Mouse (Mus musculus) testis, adult 2 months (tissue): ENCODE data around the gene P2rx6. TPM values are rescaled to one million over a fixed set of nuclear protein-coding genes. Genes with fewer than 3 reads are reported as not detected.
"Not testable (repeated sequence)": the region's sequence is repeated elsewhere in the genome, so short reads cannot be mapped to it uniquely, and the experiment has no call there.

Source experiments
- H3K27ac ChIP-seq: fragments of 200-500 bp; 2 replicates; pipeline ENCODE4 v1.5.1; 2012; ENCODE audit warnings: low read depth, low read length; ENCODE audit not compliant: control insufficient read depth, insufficient read depth
- H3K27me3 ChIP-seq: fragments of 200-500 bp; 2 replicates; pipeline ENCODE4 v1.6.1; 2012; ENCODE audit warnings: mild to moderate bottlenecking, low read length, moderate library complexity; ENCODE audit not compliant: control insufficient read depth, insufficient read depth
- H3K36me3 ChIP-seq: fragments of 200-500 bp; 2 replicates; pipeline ENCODE4 v1.6.1; 2012; ENCODE audit warnings: mild to moderate bottlenecking, low read length; ENCODE audit not compliant: control insufficient read depth, insufficient read depth
- H3K4me1 ChIP-seq: fragments of 200-500 bp; 2 replicates; pipeline ENCODE4 v1.6.1; 2012; ENCODE audit warnings: low read length; ENCODE audit not compliant: control insufficient read depth, insufficient read depth
- H3K4me3 ChIP-seq: fragments of 200-500 bp; 2 replicates; pipeline ENCODE4 v1.5.1; 2012; ENCODE audit warnings: low read depth, mild to moderate bottlenecking, low read length, moderate library complexity, mixed read lengths; ENCODE audit not compliant: control insufficient read depth
- CTCF ChIP-seq: fragments of 200-500 bp; IDR thresholded peaks from 2 replicates; pipeline ENCODE4 v1.5.1; 2012; ENCODE audit warnings: low read depth, mild to moderate bottlenecking, inconsistent platforms, low read length, moderate library complexity; ENCODE audit not compliant: control insufficient read depth, insufficient read depth, insufficient replicate concordance
- POLR2A ChIP-seq: fragments of 200-500 bp; IDR thresholded peaks from 2 replicates; pipeline ENCODE4 v1.6.1; 2012; ENCODE audit warnings: low read depth, mild to moderate bottlenecking, inconsistent platforms, low read length, moderate library complexity; ENCODE audit not compliant: control insufficient read depth
- polyA plus RNA-seq: library from polyadenylated mRNA; depleted of rRNA; stranded (reverse); fragments of >200 nt; gene quantifications from 2 replicates; pipeline ENCODE4 v1.2.3, GENCODE M21; 2012

Gene P2rx6
- polyA plus RNA-seq, 1 experiment = 0.73 TPM

- H3K4me3 ChIP-seq = peak overlapping the region; percentile 75
- peaks cover 13% of the 10 kb centered on the region for H3K4me1 ChIP-seq
- H3K27me3 ChIP-seq = no peaks in the 10 kb centered on the region
- no peak overlapping the region; the same call in 1 of the 2 replicates for H3K27ac ChIP-seq
- H3K36me3 ChIP-seq = no peaks in the 10 kb centered on the region
- TF ChIP-seq CTCF (no peak), POLR2A (no peak)
Measured at GRCm38 (mm10) chr16:17553910-17554685, 7.6 kb upstream of the P2rx6 start.

DNA sequence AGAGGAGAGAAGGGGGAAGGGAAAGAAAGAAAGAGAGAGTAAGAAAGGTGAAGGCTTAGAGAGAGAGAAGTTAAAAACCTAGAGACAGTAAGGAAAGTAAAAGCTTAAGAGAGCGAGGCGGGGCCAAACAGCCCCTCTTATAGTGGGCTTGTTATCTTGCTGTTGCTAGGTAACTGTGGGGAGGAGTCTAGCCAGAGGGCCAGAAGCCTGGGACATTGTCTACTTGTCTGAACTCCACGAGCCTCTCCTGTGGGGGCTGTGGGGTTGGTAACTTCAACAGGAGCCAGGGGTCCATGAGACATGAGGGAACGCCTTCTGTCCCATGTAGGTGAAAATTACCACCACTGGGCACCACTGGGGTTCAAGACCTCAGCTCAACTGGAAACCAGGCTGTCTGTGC, 7.0 kb upstream of the P2rx6 start:
- H3K36me3 ChIP-seq, H3K27me3 ChIP-seq, H3K27ac ChIP-seq: not testable (repeated sequence)
- peaks cover 13% of the 10 kb centered on the region for H3K4me1 ChIP-seq
- TF ChIP-seq POLR2A = peak; percentile 26; the same call in 1 of the 2 replicates
- H3K4me3 ChIP-seq = peak overlapping the region; percentile 75

DNA sequence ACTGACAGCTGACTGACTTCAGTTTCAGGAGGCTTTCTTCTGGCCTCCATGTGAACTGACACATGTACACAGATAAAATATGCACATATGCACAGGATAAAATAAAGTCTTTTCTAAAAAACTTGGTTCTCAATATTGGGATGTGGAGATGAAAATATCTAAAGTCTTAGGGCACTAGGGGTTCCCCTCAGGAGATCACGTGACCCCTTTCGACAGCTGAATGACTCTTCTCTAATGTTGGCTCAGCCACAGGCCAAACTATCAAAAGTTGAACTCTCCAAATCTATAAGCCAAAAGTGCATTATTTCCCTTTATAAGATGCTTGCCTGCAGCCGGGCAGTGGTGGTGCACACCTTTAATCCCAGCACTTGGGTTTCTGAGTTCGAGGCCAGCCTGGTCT, 5.5 kb upstream of the P2rx6 start:
- H3K27ac ChIP-seq = no peak overlapping the region
- no peaks in the 10 kb centered on the region for H3K36me3 ChIP-seq
- peaks cover 18% of the 10 kb centered on the region for H3K4me1 ChIP-seq
- TF ChIP-seq POLR2A = no peak
- TF ChIP-seq CTCF = no peak
- H3K27me3 ChIP-seq = no peaks in the 10 kb centered on the region
- H3K4me3 ChIP-seq = no peak overlapping the region

GRCm38 (mm10) chr16:17556907-17557306, 4.8 kb upstream of the P2rx6 start:
- H3K27ac ChIP-seq = no peak overlapping the region
- TF ChIP-seq POLR2A (no peak), CTCF (no peak)
- H3K4me1 ChIP-seq = peaks cover 25% of the 10 kb centered on the region
- H3K36me3 ChIP-seq = no peaks in the 10 kb centered on the region
- no peak overlapping the region for H3K4me3 ChIP-seq
- H3K27me3 ChIP-seq = no peaks in the 10 kb centered on the region

DNA sequence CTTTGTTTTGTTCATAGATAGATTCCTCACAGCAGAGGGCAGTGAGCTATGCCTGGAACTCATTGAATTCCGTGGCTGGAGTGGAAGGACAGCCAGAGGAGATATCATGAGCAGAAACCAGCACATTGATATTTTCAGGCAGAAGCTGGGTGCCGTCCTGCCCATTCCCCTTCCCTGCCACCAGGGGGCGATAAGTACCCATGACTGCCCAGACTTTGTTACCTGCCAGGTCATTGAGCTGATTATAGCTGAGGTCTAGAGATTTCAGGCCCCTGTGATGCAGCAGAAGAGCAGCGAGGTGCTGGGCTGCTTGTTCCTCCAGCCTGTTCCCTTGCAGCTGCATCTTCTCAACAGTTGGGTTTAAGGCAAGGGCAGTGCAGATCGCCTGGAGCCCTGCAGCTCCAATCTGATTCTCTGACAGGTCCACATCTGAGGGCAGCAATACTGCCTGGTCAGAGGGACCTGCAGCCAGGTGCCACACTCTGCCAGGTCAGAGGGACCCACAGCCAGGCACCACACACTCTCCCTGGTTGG, 3.7 kb upstream of the P2rx6 start:
- Histone ChIP-seq H3K4me3 (peak overlapping the region; percentile 44; the same call in 1 of the 2 replicates), H3K36me3 (no peaks in the 10 kb centered on the region), H3K4me1 (peaks cover 29% of the 10 kb centered on the region), H3K27ac (no peak overlapping the region), H3K27me3 (no peaks in the 10 kb centered on the region)
- no peak for TF ChIP-seq POLR2A
- TF ChIP-seq CTCF = peak; percentile 98

GRCm38 (mm10) chr16:17558811-17559210, 2.9 kb upstream of the P2rx6 start:
- TF ChIP-seq POLR2A (no peak), CTCF (no peak)
- H3K27me3 ChIP-seq = no peaks in the 10 kb centered on the region
- H3K4me1 ChIP-seq = peaks cover 27% of the 10 kb centered on the region
- no peak overlapping the region for H3K27ac ChIP-seq
- H3K36me3 ChIP-seq = no peaks in the 10 kb centered on the region
- no peak overlapping the region for H3K4me3 ChIP-seq

DNA sequence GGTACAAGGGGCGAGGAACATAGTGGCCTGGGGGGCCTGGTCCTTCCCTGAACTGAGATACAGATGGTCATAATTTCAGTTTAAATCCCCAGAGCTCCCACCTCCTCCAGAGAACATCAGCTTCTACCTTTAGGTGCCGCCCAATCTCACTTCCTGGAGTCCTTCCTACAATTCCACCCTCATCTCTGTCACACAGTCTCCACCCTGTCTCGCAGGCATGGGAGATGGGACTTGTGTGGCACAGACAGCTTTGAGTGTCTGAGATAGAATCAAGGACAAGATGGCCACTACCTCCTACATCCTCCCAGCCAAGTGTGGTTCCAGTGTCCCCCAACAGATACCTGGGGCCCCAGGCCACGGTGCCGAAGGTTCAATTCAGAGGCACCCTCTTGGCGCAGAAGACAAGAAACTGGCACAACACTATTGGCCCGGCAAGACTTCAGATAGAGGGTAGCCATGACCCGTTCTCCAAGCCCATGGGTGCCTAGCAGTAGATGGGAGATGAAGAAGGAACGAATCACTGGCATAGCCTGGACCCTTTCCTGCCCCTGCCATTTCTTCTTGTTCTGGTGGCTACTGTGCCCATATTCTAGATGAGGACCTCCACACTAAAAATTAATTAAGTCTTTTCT, 2.2 kb upstream of the P2rx6 start:
- TF ChIP-seq POLR2A (no peak), CTCF (no peak)
- Histone ChIP-seq H3K36me3 (no peaks in the 10 kb centered on the region), H3K27me3 (no peaks in the 10 kb centered on the region), H3K27ac (no peak overlapping the region), H3K4me1 (peaks cover 20% of the 10 kb centered on the region), H3K4me3 (no peak overlapping the region)
